Mouse (Mus musculus) hindbrain, embryonic 15.5 days (tissue): Measurements from ENCODE around the gene Lrrc8d. TPM values are rescaled to one million over a fixed set of nuclear protein-coding genes. Genes with fewer than 3 reads are reported as not detected.
A peak's percentile ranks its signal among the peaks of the same experiment; 100 is the strongest.
"Not testable (repeated sequence)": the region's sequence is repeated elsewhere in the genome, so short reads cannot be mapped to it uniquely, and the experiment has no call there.

Experiments used
- ATAC-seq: fragments of 200-750 bp; cut with Nextera tagmentation; 2 replicates; pipeline ENCODE4 v1.8.0; 2017; ENCODE audit warnings: low read depth, moderate number of reproducible peaks, moderate TSS enrichment; ENCODE audit not compliant: low FRiP score
- H3K27ac ChIP-seq: fragments of 300-500 bp; sonication (generic); replicated peaks from 2 replicates; pipeline ENCODE4 v1.5.1; 2015; ENCODE audit warnings: mild to moderate bottlenecking, inconsistent platforms
- H3K27me3 ChIP-seq: fragments of 300-500 bp; sonication (generic); 2 replicates; pipeline ENCODE4 v1.6.1; 2015; ENCODE audit warnings: control low read depth, inconsistent platforms
- H3K36me3 ChIP-seq: fragments of 300-500 bp; sonication (generic); 2 replicates; pipeline ENCODE4 v1.6.1; 2015; ENCODE audit warnings: control low read depth, inconsistent platforms
- H3K4me1 ChIP-seq: fragments of 300-500 bp; sonication (generic); replicated peaks from 2 replicates; pipeline ENCODE4 v1.6.1; 2015; ENCODE audit warnings: control low read depth, inconsistent platforms
- H3K4me2 ChIP-seq: fragments of 300-500 bp; sonication (generic); 2 replicates; pipeline ENCODE4 v1.6.1; 2015; ENCODE audit warnings: moderate library complexity, mild to moderate bottlenecking, inconsistent platforms
- H3K4me3 ChIP-seq: fragments of 300-500 bp; sonication (generic); 2 replicates; pipeline ENCODE4 v1.5.1; 2015; ENCODE audit warnings: mild to moderate bottlenecking, inconsistent platforms
- H3K9ac ChIP-seq: fragments of 300-500 bp; sonication (generic); 2 replicates; pipeline ENCODE4 v1.6.1; 2015; ENCODE audit warnings: inconsistent platforms
- H3K9me3 ChIP-seq: fragments of 300-500 bp; sonication (generic); 2 replicates; pipeline ENCODE4 v1.6.1; 2016; ENCODE audit warnings: control low read depth, inconsistent platforms
- WGBS: fragments of 180-500 bp; shearing (Covaris S2); methylation state at CpG from one replicate; pipeline ENCODE4 v1.1.7; 2015; 5-methylcytosine and 5-hydroxymethylcytosine counted together
- polyA plus RNA-seq: library from polyadenylated mRNA; unstranded; fragments of >200 nt; fragmentation: Nextera tagmentation; extraction: Ambion mirVana; gene quantifications from 2 replicates; pipeline ENCODE4 v1.2.1, GENCODE M21; 2015

Lrrc8d gene
- polyA plus RNA-seq, 1 experiment from 2014 or later: 35.6 TPM

DNA sequence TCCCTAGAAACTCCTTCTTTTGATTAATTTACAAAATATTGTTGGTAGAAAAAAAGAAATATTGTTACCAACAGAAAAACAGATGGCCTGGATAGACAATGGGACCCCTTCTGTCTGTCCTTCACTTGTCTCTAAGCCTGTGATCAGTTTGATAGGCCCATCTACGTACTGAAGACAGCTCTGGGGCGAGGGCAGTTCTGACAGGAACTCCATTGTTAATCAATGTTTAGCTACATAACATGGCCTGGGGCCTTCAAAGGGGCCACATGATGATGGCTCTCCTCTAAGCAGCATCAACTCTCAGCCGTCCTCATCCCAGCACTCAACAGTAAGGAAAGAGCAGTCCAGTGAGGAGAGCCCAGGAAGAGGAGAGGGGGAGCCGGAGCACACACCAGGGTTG is 27.4 kb upstream of the Lrrc8d start:
- Histone ChIP-seq H3K27me3 (no peaks in the 10 kb centered on the region), H3K4me2 (no peak overlapping the region), H3K4me3 (no peak overlapping the region), H3K36me3 (no peaks in the 10 kb centered on the region), H3K9me3 (no peaks in the 10 kb centered on the region), H3K4me1 (no peaks in the 10 kb centered on the region), H3K27ac (no peak overlapping the region), H3K9ac (no peak overlapping the region)
- 53% methylated on average over 4 of the region's 4 CpGs for WGBS
- no peak for ATAC-seq

- 89% methylated on average over 4 of the region's 4 CpGs for WGBS
- Histone ChIP-seq H3K9ac (no peak overlapping the region), H3K27me3 (no peaks in the 10 kb centered on the region), H3K4me1 (no peaks in the 10 kb centered on the region), H3K4me2 (no peak overlapping the region), H3K36me3 (no peaks in the 10 kb centered on the region), H3K9me3 (no peaks in the 10 kb centered on the region), H3K4me3 (no peak overlapping the region), H3K27ac (no peak overlapping the region)
- ATAC-seq: no peak
These were observed 24.3 kb upstream of the Lrrc8d start for GRCm38 (mm10) chr5:105675511-105675910.

DNA sequence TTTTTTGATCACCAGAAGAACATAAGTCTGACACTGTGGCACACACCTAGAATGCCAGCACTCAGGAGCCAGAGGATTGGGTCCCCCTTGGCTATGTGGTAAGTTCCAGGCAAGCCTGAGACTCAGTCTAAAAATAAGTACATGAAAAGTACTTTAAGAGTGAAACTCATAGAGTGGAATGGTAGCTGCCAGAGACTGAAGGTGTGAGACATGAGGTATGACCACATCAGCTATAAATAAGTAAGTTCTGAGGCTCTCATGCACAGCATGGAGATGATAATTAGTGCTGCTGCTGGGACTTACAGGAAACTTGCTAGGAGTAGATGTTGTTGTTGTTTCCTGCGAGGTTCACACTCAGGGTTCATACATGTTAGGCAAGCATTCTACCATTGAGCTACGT is 22.7 kb upstream of the Lrrc8d start:
- WGBS: 95% methylated on average over 2 of the region's 2 CpGs

GRCm38 (mm10) chr5:105678243-105678642 is 21.5 kb upstream of the Lrrc8d start:
- no peaks in the 10 kb centered on the region for H3K27me3 ChIP-seq
- no peak overlapping the region for H3K4me2 ChIP-seq
- H3K36me3 ChIP-seq: no peaks in the 10 kb centered on the region
- no peak overlapping the region for H3K4me3 ChIP-seq
- no peak overlapping the region for H3K9ac ChIP-seq
- ATAC-seq: no peak
- H3K9me3 ChIP-seq: no peaks in the 10 kb centered on the region
- no peak overlapping the region for H3K27ac ChIP-seq
- H3K4me1 ChIP-seq: no peaks in the 10 kb centered on the region
- 89% methylated on average over 8 of the region's 8 CpGs for whole genome bisulfite sequencing

More for the DNA sequence above, 22.7 kb upstream of the Lrrc8d start:
- H3K4me3 ChIP-seq: no peak overlapping the region
- H3K36me3 ChIP-seq: no peaks in the 10 kb centered on the region
- no peak overlapping the region for H3K27ac ChIP-seq
- no peaks in the 10 kb centered on the region for H3K27me3 ChIP-seq
- H3K4me2 ChIP-seq: no peak overlapping the region
- no peak overlapping the region for H3K9ac ChIP-seq
- no peaks in the 10 kb centered on the region for H3K4me1 ChIP-seq
- no peaks in the 10 kb centered on the region for H3K9me3 ChIP-seq
- no peak for ATAC-seq

DNA sequence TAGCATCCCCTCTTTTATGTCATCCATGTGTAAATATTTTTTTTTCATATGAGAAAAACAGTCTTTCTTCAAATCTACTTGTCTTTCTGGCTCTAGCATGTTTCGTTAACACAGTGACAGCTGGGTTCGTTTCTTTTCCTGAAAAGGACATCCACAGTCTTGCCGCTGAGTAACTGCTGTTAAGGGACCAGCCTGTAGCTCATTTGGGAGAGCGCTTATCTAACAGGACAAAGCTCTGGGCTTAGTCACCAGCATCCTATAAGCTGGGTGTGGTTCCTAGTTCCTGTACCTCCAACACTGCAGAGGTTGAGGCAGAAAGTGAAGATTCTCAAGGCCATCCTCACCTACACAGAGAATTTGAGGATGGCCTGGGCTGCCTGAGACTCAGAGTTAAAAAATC is 20.5 kb upstream of the Lrrc8d start:
- no peak overlapping the region for H3K27ac ChIP-seq
- no peak overlapping the region for H3K4me2 ChIP-seq
- H3K4me3 ChIP-seq: no peak overlapping the region
- WGBS: 64% methylated on average over 4 of the region's 4 CpGs
- H3K9me3 ChIP-seq: no peaks in the 10 kb centered on the region
- no peaks in the 10 kb centered on the region for H3K27me3 ChIP-seq
- ATAC-seq: no peak
- H3K4me1 ChIP-seq: no peaks in the 10 kb centered on the region
- H3K9ac ChIP-seq: no peak overlapping the region
- H3K36me3 ChIP-seq: no peaks in the 10 kb centered on the region

DNA sequence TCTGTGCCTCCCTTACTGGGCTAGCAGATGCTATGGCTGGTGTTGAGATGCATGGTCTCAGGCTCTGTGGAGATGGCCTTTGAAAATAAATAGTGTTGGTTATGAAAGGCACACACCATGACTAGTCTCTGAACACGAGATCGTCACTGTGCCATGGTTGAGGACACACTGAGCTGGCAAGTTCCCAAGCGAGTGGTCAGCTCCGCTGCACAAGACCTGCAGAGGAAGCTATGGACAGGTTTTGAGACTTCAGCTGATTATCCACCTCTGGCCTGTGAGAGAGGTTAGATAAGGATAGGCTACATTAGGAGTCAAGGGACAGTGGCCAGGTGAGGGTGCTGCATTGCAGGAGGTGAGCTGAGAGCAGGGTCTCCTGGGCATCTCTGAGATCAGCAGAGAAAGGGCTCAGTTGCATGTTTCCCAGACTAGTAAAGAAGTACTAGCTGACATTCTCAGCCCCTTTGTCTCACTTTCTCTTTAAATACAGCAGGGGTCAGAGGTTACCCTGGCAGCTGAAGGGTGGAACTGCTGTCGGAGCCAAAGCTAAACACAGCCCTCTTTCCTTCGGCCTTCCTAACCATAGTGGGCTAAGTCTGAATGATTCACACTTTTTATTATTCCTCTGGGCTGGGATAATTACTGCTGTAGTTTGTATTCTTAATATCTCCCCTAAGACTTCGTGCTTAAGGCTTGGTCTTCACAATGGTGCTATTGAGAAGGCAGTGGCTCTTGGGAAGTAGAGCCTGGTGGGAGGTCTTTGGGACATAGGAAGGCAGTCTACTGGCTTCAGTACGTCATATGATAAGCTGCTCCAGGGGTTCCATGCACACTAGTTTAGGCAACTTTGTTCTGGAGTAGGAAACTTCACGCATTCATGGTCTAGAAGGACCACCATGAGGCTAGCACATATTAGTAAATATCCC is 19.6 kb upstream of the Lrrc8d start:
- H3K4me2 ChIP-seq: no peak overlapping the region
- no peak for ATAC-seq
- 52% methylated on average over 9 of the region's 9 CpGs for WGBS
- no peaks in the 10 kb centered on the region for H3K9me3 ChIP-seq
- H3K4me1 ChIP-seq: no peaks in the 10 kb centered on the region
- no peak overlapping the region for H3K27ac ChIP-seq
- H3K4me3 ChIP-seq: no peak overlapping the region
- no peak overlapping the region for H3K9ac ChIP-seq
- H3K36me3 ChIP-seq: no peaks in the 10 kb centered on the region
- H3K27me3 ChIP-seq: no peaks in the 10 kb centered on the region

GRCm38 (mm10) chr5:105682143-105682611 is 17.6 kb upstream of the Lrrc8d start:
- no peak overlapping the region for H3K27ac ChIP-seq
- no peak overlapping the region for H3K4me2 ChIP-seq
- H3K4me3 ChIP-seq: no peak overlapping the region
- WGBS: 50% methylated on average over 9 of the region's 9 CpGs
- H3K9me3 ChIP-seq: no peaks in the 10 kb centered on the region
- no peak for ATAC-seq
- H3K36me3 ChIP-seq: no peaks in the 10 kb centered on the region
- no peaks in the 10 kb centered on the region for H3K4me1 ChIP-seq
- H3K9ac ChIP-seq: no peak overlapping the region
- no peaks in the 10 kb centered on the region for H3K27me3 ChIP-seq

DNA sequence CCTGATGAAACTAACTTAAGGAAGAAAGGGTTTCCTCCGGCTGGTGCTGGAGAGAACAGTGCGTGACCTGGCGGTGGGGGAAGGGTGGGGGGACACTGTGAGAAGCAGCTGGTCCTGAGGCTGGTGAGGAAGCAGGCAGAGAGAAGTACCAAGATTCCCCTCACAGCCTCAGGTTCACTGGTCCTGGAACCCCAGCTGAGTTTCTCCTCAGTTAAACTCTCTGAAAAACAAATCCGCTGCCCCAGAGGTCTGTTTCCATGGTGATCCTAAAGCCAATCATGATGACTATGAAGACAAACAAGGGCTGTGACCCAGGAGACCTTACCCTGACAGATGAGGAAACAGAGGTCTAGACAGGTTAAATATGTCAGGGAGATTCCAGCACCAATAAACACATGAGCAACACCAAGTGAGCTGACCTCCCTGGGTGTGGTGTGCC is 15.8 kb upstream of the Lrrc8d start:
- ATAC-seq: no peak
- Histone ChIP-seq H3K4me1 (no peaks in the 10 kb centered on the region), H3K36me3 (no peaks in the 10 kb centered on the region), H3K9ac (no peak overlapping the region), H3K9me3 (no peaks in the 10 kb centered on the region), H3K4me2 (no peak overlapping the region), H3K27me3 (no peaks in the 10 kb centered on the region), H3K27ac (no peak overlapping the region), H3K4me3 (no peak overlapping the region)
- WGBS: 23% methylated on average over 4 of the region's 4 CpGs

DNA sequence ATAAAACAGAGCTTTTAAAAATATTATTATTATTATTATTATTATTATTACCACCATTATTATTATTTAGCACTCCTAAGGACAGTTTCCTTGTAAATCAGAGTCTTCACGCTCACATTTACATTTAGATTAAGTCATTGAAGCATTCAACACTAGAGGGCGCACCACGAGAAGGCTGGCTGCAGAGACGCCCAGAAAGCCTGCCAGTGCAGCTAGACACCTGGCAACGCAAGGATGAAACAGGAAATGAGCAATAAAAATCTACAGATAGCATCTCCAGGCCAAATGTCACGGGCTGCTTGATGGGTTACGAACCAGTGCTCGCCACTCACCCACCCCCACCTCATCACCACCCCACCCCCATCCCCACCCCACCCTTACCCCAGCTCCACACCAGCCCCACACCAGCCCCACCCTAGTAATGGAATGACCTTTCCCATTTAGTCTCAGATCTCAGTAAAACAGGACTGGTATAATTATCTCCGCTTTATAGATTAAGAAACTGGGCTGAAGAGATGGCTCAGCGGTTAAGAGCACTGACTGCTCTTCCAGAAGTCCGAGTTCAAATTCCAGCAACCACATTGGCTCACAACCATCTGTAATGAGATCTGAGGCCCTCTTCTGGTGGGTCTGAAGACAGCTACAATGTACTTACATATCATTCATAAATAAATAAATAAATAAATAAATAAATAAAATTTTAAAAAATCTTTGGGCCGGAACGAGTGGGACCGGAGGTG is 14.7 kb upstream of the Lrrc8d start:
- Histone ChIP-seq H3K4me3 (no peak overlapping the region), H3K9me3 (no peaks in the 10 kb centered on the region), H3K27ac (no peak overlapping the region), H3K4me2 (peak overlapping the region; percentile 32), H3K4me1 (no peaks in the 10 kb centered on the region), H3K9ac (no peak overlapping the region), H3K27me3 (no peaks in the 10 kb centered on the region), H3K36me3 (no peaks in the 10 kb centered on the region)
- WGBS: 32% methylated on average over 14 of the region's 14 CpGs
- ATAC-seq: peak; percentile 61

GRCm38 (mm10) chr5:105685780-105686305 is 13.9 kb upstream of the Lrrc8d start:
- not testable (repeated sequence) for H3K9me3 ChIP-seq, H3K27me3 ChIP-seq, ATAC-seq, H3K4me2 ChIP-seq, H3K9ac ChIP-seq, H3K4me1 ChIP-seq, H3K4me3 ChIP-seq, H3K27ac ChIP-seq, H3K36me3 ChIP-seq
- WGBS: 78% methylated on average over 7 of the region's 7 CpGs

DNA sequence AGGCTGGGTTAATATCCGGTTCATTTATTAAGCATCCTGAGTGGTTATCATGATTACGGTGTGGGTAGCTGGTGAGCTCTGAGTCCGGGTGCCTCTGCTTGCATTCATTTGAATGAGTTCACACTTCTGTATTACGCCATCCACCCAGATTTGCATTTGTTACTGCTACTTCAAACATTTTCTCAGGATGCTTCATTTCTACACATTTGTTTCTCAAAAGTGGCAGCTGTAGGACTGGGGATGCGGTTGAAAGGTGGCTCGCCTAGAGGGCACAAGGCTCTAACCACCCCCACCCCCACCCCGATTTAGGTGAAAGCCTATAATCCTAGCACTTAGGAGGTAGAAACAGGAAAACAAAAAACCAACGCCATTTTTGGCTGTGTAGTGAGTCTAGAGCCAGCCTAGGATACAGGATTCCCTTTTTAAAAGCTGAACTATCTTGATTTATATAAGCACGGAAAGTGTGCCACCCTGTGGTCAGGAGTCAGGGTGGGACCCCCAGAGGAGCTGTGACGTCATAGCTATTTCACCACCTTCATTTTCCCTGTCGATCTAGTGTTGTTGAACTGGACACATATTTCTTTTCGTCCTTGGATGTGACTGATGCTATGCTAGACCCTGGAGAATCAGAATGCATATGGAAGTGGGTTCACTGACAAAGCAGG is 13.3 kb upstream of the Lrrc8d start:
- Histone ChIP-seq H3K9me3 (no peaks in the 10 kb centered on the region), H3K4me1 (no peaks in the 10 kb centered on the region), H3K4me2 (no peak overlapping the region), H3K36me3 (no peaks in the 10 kb centered on the region), H3K27me3 (no peaks in the 10 kb centered on the region), H3K4me3 (no peak overlapping the region), H3K27ac (no peak overlapping the region), H3K9ac (no peak overlapping the region)
- no peak for ATAC-seq
- 74% methylated on average over 12 of the region's 12 CpGs for WGBS
